9 mouse cellular contexts compared by ENCODE assay signal in genomic region chr2:119262978-119263377, GRCm38 (mm10). TPM values are rescaled to one million over a fixed set of nuclear protein-coding genes. Genes with fewer than 3 reads are reported as not detected.
DNase-seq lines count a peak whose midpoint lies in the region; ATAC-seq and TF ChIP-seq lines count a peak whose summit lies in the region.
"Had no signal": no experiment of that assay in that cellular context is flagged by ENCODE, and none has a peak within 500 bp of the region (broad histone marks: within the 10 kb centered on the region; RNA-seq: fewer than 3 reads in every experiment).

No protein-coding gene starts in this region.

- no peak overlapping the region for H3K4me3 ChIP-seq in heart, embryonic 10.5 days
- H3K4me3 ChIP-seq in heart, embryonic 14.5 days (ENCODE audit: control insufficient read depth in 1 of 2, insufficient read depth in 1 of 2, low read depth in 1 of 2, low read length in 2 of 2) = no peak overlapping the region
- H3K4me3 ChIP-seq in limb, embryonic 13.5 days = no peak overlapping the region
- H3K4me3 ChIP-seq in layer of hippocampus, adult 2 months = no peak overlapping the region

- WGBS in heart, embryonic 10.5 days = 40% methylated on average over 8 of the region's 8 CpGs
- WGBS in heart, embryonic 14.5 days = 34% methylated on average over 8 of the region's 8 CpGs
- WGBS in limb, embryonic 13.5 days = 16% methylated on average over 8 of the region's 8 CpGs

- H3K9ac ChIP-seq in heart, embryonic 14.5 days (ENCODE audit: low read length) = no peak overlapping the region
- peak overlapping the region; percentile 15; the same call in 1 of the 2 replicates for H3K9ac ChIP-seq in limb, embryonic 13.5 days

- DNase-seq in heart, adult 11 months = peak; percentile 95
- DNase-seq in heart, embryonic 10.5 days (ENCODE audit: low spot score) = no peak
- DNase-seq in adrenal gland, postnatal 25 days = peak; percentile 88
- DNase-seq in ovary, postnatal 36 days (ENCODE audit: low spot score) = peak; percentile 70
- DNase-seq in left cerebral cortex, postnatal 25 days (ENCODE audit: low spot score in 2 of 2) = no peak
- no peak for DNase-seq in layer of hippocampus, adult 2 months (ENCODE audit: low spot score in 2 of 2)

- peak overlapping the region; percentile 16 for H3K4me2 ChIP-seq in heart, embryonic 14.5 days (ENCODE audit: low read length)
- peak overlapping the region; percentile 35 for H3K4me2 ChIP-seq in limb, embryonic 13.5 days (replicated peaks)

- ATAC-seq in heart, embryonic 14.5 days (ENCODE audit: insufficient number of reproducible peaks, insufficient read depth, low FRiP score, low read depth) = no peak
- ATAC-seq in limb, embryonic 13.5 days (ENCODE audit: low FRiP score, low read depth) = no peak

- no peak for TF ChIP-seq CTCF in layer of hippocampus, adult 2 months (conservative IDR thresholded peaks at IDR 0.05)

- no peaks in the 10 kb centered on the region for H3K36me3 ChIP-seq in heart, embryonic 10.5 days
- H3K36me3 ChIP-seq in heart, embryonic 14.5 days (ENCODE audit: control insufficient read depth, insufficient read depth, low read length) = no peaks in the 10 kb centered on the region
- no peaks in the 10 kb centered on the region for H3K36me3 ChIP-seq in limb, embryonic 13.5 days
- H3K36me3 ChIP-seq: G1E had no signal

- no peaks in the 10 kb centered on the region for H3K9me3 ChIP-seq in heart, embryonic 10.5 days
- no peaks in the 10 kb centered on the region for H3K9me3 ChIP-seq in heart, embryonic 14.5 days (ENCODE audit: control insufficient read depth, low read length)
- no peaks in the 10 kb centered on the region for H3K9me3 ChIP-seq in limb, embryonic 13.5 days
- H3K9me3 ChIP-seq: G1E had no signal

- peaks cover 12% of the 10 kb centered on the region; the same call in 1 of the 2 replicates for H3K27me3 ChIP-seq in heart, embryonic 10.5 days (ENCODE audit: insufficient read depth, poor library complexity, severe bottlenecking)
- H3K27me3 ChIP-seq in heart, embryonic 14.5 days (ENCODE audit: control insufficient read depth, insufficient read depth, low read length) = no peaks in the 10 kb centered on the region
- no peaks in the 10 kb centered on the region for H3K27me3 ChIP-seq in limb, embryonic 13.5 days

- intact Hi-C loops in left cerebral cortex, postnatal 25 days (cut with DNase I) = no loop called here

- peaks cover 11% of the 10 kb centered on the region for H3K4me1 ChIP-seq in heart, embryonic 10.5 days
- peaks cover 4 to 8% of the 10 kb centered on the region in 2 experiments; a peak in 3 of 4 replicates for H3K4me1 ChIP-seq in heart, embryonic 14.5 days (ENCODE audit: control insufficient read depth in 2 of 2, insufficient read depth in 2 of 2, low read length in 2 of 2)
- H3K4me1 ChIP-seq in limb, embryonic 13.5 days = peaks cover 8% of the 10 kb centered on the region; the same call in 1 of the 2 replicates

- H3K27ac ChIP-seq in heart, embryonic 10.5 days = no peak overlapping the region
- no peak overlapping the region for H3K27ac ChIP-seq in heart, embryonic 14.5 days (replicated peaks in 1 of 2; ENCODE audit: control insufficient read depth in 1 of 2, insufficient read depth in 1 of 2, low read depth in 2 of 2, low read length in 2 of 2)
- H3K27ac ChIP-seq in limb, embryonic 13.5 days = no peak overlapping the region
- no peak overlapping the region for H3K27ac ChIP-seq in layer of hippocampus, adult 2 months

RNA-seq across cellular contexts. Expression of gene Rhov, which starts 8.1 kb away (rescaled TPM):
- polyA plus RNA-seq in heart, embryonic 10.5 days (2016; fragmentation: Nextera tagmentation; extraction: Ambion mirVana) = 0.39 TPM in 1 of 2 replicates, not detected in the other
- 0.49 TPM in 1 of 2 replicates, not detected in the other for total RNA-seq in adrenal gland, postnatal 25 days (2021)
- polyA plus RNA-seq in heart, embryonic 14.5 days (2014; fragmentation: Nextera tagmentation; extraction: Ambion mirVana) = 0.19 TPM in 1 of 2 replicates, not detected in the other
- 11.1 and 11.5 TPM in 2 replicates for polyA plus RNA-seq in limb, embryonic 13.5 days (2015; fragmentation: Nextera tagmentation; extraction: Ambion mirVana)
- 1 to 10 TPM; 7.9 to 9.0 TPM for total RNA-seq in left cerebral cortex, postnatal 25 days (2021)
- total RNA-seq in layer of hippocampus, adult 2 months (2021) = 1 to 10 TPM; 5.9 to 7.1 TPM
- polyA plus RNA-seq: G1E had no signal

RNA-seq across cellular contexts. Expression of gene Vps18, which starts 25.6 kb away (rescaled TPM):
- 17.4 and 18.6 TPM in 2 replicates for polyA plus RNA-seq in heart, embryonic 10.5 days (2016; fragmentation: Nextera tagmentation; extraction: Ambion mirVana)
- total RNA-seq in adrenal gland, postnatal 25 days (2021) = 18.5 and 21.1 TPM in 2 replicates
- polyA plus RNA-seq in heart, embryonic 14.5 days (2014; fragmentation: Nextera tagmentation; extraction: Ambion mirVana) = 7.8 and 8.7 TPM in 2 replicates
- polyA plus RNA-seq in limb, embryonic 13.5 days (2015; fragmentation: Nextera tagmentation; extraction: Ambion mirVana) = 21.0 and 21.5 TPM in 2 replicates
- total RNA-seq in left cerebral cortex, postnatal 25 days (2021) = 10 to 100 TPM; 48.4 to 48.9 TPM
- 10 to 100 TPM; 39.9 to 43.2 TPM for total RNA-seq in layer of hippocampus, adult 2 months (2021)

RNA-seq across cellular contexts. Expression of gene Spint1, which starts 25.8 kb away (rescaled TPM):
- polyA plus RNA-seq in heart, embryonic 10.5 days (2016; fragmentation: Nextera tagmentation; extraction: Ambion mirVana) = 2.6 and 8.8 TPM in 2 replicates
- total RNA-seq in adrenal gland, postnatal 25 days (2021) = 4.0 and 4.6 TPM in 2 replicates
- polyA plus RNA-seq in heart, embryonic 14.5 days (2014; fragmentation: Nextera tagmentation; extraction: Ambion mirVana) = 0.20 and 0.38 TPM in 2 replicates
- 8.0 and 9.4 TPM in 2 replicates for polyA plus RNA-seq in limb, embryonic 13.5 days (2015; fragmentation: Nextera tagmentation; extraction: Ambion mirVana)
- total RNA-seq in left cerebral cortex, postnatal 25 days (2021) = 1 to 10 TPM; 1.3 to 1.4 TPM
- 1 to 10 TPM; 2.1 to 2.5 TPM for total RNA-seq in layer of hippocampus, adult 2 months (2021)
- polyA plus RNA-seq: G1E had no signal

RNA-seq across cellular contexts. Expression of gene Ppp1r14d, which starts 33.3 kb away (rescaled TPM):
- 0.18 TPM in 1 of 2 replicates, not detected in the other for polyA plus RNA-seq in heart, embryonic 10.5 days (2016; fragmentation: Nextera tagmentation; extraction: Ambion mirVana)
- total RNA-seq in adrenal gland, postnatal 25 days (2021) = not detected in 2 replicates
- not detected in 2 replicates for polyA plus RNA-seq in heart, embryonic 14.5 days (2014; fragmentation: Nextera tagmentation; extraction: Ambion mirVana)
- polyA plus RNA-seq in limb, embryonic 13.5 days (2015; fragmentation: Nextera tagmentation; extraction: Ambion mirVana) = not detected in 2 replicates
- total RNA-seq in left cerebral cortex, postnatal 25 days (2021) = not detected
- not detected for total RNA-seq in layer of hippocampus, adult 2 months (2021)
- total RNA-seq: G1E had no signal
- polyA plus RNA-seq: G1E had no signal

RNA-seq across cellular contexts. Expression of gene Dnajc17, which starts 54.4 kb away (rescaled TPM):
- 14.8 and 19.5 TPM in 2 replicates for polyA plus RNA-seq in heart, embryonic 10.5 days (2016; fragmentation: Nextera tagmentation; extraction: Ambion mirVana)
- 18.0 and 18.4 TPM in 2 replicates for total RNA-seq in adrenal gland, postnatal 25 days (2021)
- polyA plus RNA-seq in heart, embryonic 14.5 days (2014; fragmentation: Nextera tagmentation; extraction: Ambion mirVana) = 10.8 and 12.9 TPM in 2 replicates
- polyA plus RNA-seq in limb, embryonic 13.5 days (2015; fragmentation: Nextera tagmentation; extraction: Ambion mirVana) = 23.1 and 25.4 TPM in 2 replicates
- total RNA-seq in left cerebral cortex, postnatal 25 days (2021) = 10 to 100 TPM; 16.4 to 18.5 TPM
- total RNA-seq in layer of hippocampus, adult 2 months (2021) = 10 to 100 TPM; 16.5 to 17.6 TPM

Comparison
In these comparisons a context has a peak if more than half of its experiments do, and no peak if none do; other contexts are left out.
1. DNase-seq: peak in heart, adult 11 months (single experiment), adrenal gland, postnatal 25 days (single experiment) and ovary, postnatal 36 days (single experiment); none in heart, embryonic 10.5 days (single experiment), left cerebral cortex, postnatal 25 days (0 of 2) and layer of hippocampus, adult 2 months (0 of 2).